Mouse (Mus musculus): ENCODE data around the gene Kdm5b. TPM values are rescaled to one million over a fixed set of nuclear protein-coding genes. Genes with fewer than 3 reads are reported as not detected.
A peak's percentile ranks its signal among the peaks of the same experiment; 100 is the strongest.

Kdm5b gene
- polyA plus RNA-seq, 1 experiment from 2014 or later: 80.8 TPM

DNA sequence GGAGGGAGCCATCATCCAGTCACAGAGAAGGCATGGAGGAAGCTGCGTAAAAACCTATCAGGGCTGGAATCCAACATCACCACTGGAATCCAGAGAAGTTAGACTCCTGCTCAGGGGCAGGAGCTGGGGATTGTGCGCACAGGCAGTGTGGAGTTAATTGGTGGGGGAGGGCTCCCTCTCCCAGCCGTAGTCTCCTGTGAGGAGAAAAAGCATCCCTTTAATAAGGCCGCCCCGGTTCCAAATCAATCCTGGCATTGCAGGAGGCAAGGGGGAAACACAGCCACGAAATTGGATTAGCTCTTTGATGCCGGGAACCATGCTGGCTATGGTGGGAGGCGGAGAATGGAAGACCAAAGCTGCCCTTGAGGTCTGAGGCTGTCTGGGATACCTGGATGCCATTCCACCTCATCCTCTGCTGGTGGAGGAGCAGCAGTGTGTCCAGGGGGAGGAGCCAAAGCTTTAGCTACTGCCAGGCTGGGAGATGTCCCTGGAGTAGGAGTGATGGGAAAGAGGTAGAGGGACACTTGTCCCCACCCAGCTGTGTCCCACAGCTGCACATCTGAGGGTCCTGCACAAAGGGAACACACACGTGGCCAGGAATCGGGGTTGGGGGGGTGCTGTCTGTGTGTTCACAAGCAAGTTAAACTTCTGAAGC is 93.8 kb downstream of the Kdm5b start:
- H3K4me3 ChIP-seq: no peak overlapping the region
- H3K27me3 ChIP-seq: peaks cover 14% of the 10 kb centered on the region
- no peak overlapping the region for H3K27ac ChIP-seq
- H3K4me2 ChIP-seq: no peak overlapping the region
- WGBS: 17% methylated on average over 10 of the region's 10 CpGs
- peaks cover 27% of the 10 kb centered on the region for H3K4me1 ChIP-seq
- no peak for ATAC-seq (ENCODE audit: insufficient number of reproducible peaks, low FRiP score, low TSS enrichment, low read depth)
- no peaks in the 10 kb centered on the region for H3K9me3 ChIP-seq
- H3K36me3 ChIP-seq: no peaks in the 10 kb centered on the region
- H3K9ac ChIP-seq: no peak overlapping the region

DNA sequence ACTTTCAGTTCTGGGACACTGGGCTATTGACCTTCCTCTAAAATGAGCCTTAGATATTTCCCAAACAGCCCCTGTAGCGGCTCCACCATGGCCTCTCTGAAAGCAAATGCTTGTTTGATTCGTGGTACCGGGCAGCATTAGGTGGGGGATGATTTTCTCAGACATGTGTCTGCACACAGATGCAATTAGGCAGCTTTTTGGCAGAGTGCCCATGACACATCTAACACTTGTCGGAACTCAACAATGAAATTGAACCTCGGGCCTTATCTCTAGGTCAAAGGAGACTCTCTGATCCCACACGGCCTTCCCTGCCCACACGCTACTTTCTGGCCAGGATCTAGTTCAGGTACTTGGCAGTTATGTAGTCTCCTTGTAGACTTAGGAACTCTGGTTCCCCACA is 98.9 kb downstream of the Kdm5b start:
- Histone ChIP-seq H3K9me3 (no peaks in the 10 kb centered on the region), H3K4me1 (no peaks in the 10 kb centered on the region), H3K27ac (no peak overlapping the region), H3K4me3 (no peak overlapping the region), H3K36me3 (no peaks in the 10 kb centered on the region), H3K27me3 (peaks cover 4% of the 10 kb centered on the region), H3K9ac (no peak overlapping the region), H3K4me2 (no peak overlapping the region)
- 61% methylated on average over 7 of the region's 7 CpGs for WGBS
- ATAC-seq (ENCODE audit: insufficient number of reproducible peaks, low FRiP score, low TSS enrichment, low read depth): no peak

DNA sequence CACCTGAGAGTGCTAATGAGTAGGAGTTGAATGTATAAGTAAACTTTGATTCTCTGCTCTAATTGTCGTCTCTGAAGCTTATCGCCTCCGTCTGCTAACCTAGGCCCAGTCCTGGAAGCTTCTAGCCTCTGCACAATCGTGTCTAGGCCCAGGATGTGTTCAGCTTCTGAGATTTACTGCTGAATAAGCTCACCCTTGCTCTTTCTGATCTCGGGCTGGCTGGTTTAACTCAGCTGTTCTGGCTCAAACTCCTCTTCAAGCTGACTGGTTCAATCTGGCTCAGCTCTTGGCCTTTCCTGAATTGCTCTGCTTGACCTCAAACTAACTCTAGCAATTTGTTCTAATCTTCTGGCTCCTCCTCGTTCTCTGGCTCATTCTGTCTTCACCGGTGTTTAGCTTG is 100.2 kb downstream of the Kdm5b start:
- H3K4me2 ChIP-seq: no peak overlapping the region
- no peak overlapping the region for H3K27ac ChIP-seq
- H3K4me3 ChIP-seq: no peak overlapping the region
- no peak overlapping the region for H3K9ac ChIP-seq
- H3K9me3 ChIP-seq: no peaks in the 10 kb centered on the region
- 46% methylated on average over 7 of the region's 7 CpGs for WGBS
- no peak for ATAC-seq (ENCODE audit: insufficient number of reproducible peaks, low FRiP score, low TSS enrichment, low read depth)
- no peaks in the 10 kb centered on the region for H3K27me3 ChIP-seq
- no peaks in the 10 kb centered on the region for H3K4me1 ChIP-seq
- no peaks in the 10 kb centered on the region for H3K36me3 ChIP-seq

DNA sequence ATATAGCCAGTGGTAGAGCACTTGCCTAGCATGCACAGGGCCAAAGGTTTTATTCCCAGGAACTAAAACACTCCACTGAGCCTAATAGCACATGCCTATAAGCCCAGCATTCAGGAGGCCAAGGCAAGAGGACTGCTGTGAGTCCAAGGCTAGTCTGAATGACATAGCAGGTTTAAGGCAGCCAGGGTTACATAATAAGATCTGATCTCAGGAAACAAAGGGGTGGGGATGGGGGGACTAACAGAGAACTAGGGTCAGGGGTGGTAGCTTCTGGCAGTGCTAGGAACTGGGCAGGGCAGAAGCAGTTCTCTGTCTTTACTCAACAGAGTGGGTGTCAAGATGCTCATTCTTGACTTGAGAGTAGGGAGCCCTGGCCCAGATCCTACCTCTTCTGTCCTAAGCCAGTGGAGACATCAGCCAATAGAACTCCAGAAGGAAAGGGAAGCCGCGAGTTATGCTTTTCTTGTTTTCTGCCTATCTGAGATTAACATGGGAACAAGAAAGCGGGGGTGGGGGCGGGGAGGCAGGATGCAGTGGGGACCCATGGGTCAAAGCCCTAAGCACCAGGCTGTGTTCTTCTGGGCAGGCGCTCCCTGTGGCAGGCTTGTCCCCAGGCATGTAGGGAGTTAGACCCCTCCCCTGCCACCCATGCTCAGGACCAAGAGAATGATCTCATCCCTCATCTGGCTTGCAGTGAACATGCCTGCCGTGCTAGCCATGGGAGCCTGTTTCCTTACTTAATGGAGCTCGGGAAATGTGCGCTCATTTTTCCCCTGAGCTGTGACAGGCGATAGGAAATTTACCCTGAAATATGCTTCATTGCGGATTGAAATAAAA is 111.5 kb downstream of the Kdm5b start:
- Histone ChIP-seq H3K27me3 (no peaks in the 10 kb centered on the region), H3K36me3 (no peaks in the 10 kb centered on the region), H3K9me3 (no peaks in the 10 kb centered on the region), H3K4me1 (no peaks in the 10 kb centered on the region), H3K4me2 (no peak overlapping the region), H3K27ac (no peak overlapping the region), H3K4me3 (no peak overlapping the region), H3K9ac (no peak overlapping the region)
- no peak for ATAC-seq (ENCODE audit: insufficient number of reproducible peaks, low FRiP score, low TSS enrichment, low read depth)
- WGBS: 76% methylated on average over 10 of the region's 10 CpGs

DNA sequence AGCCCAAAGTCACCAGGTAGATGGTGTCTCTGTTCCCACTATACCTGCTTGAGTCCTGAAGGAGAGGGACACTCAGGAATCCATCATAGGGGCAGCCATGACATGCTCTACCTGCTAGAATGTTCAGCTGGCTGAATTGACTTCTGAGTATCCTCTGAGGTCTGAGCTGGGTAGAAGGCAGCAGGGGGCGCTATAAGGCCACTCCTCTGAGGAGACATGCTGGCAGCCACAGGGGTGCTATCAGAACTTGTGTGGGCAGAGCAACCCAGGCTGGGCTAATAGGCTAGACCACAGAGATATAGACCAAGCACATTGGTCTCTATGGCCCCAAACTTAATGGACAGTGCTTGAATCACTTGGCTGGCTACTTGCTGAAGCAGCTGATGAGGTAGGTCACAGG is 114.3 kb downstream of the Kdm5b start:
- Histone ChIP-seq H3K4me1 (no peaks in the 10 kb centered on the region), H3K27ac (no peak overlapping the region)
- 10% methylated on average over 1 of the region's 1 CpGs for WGBS

DNA sequence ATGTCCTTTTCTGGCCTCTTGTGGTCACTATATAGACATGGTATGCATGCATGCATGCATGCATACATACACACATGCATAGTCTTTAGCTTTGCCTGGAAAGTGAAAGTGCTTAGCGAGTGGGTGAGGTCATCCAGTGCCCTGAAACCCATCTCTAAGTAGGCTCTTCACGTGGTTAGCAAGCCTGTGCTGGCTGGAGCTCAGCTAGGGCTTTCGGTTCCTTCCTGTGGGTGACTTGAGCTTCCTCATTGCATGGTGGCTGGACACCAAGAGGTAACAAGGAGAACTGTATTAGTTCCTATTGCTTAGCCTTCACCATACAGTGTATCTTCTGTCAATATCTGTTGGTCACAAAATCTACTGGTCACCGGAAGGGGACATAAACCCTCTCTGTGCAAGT is 119.5 kb downstream of the Kdm5b start:
- H3K36me3 ChIP-seq: no peaks in the 10 kb centered on the region
- WGBS: 70% methylated on average over 4 of the region's 4 CpGs
- no peaks in the 10 kb centered on the region; the same call in 1 of the 2 replicates for H3K27me3 ChIP-seq
- peaks cover 9% of the 10 kb centered on the region; the same call in 1 of the 2 replicates for H3K4me1 ChIP-seq
- no peak overlapping the region for H3K9ac ChIP-seq
- H3K4me3 ChIP-seq: no peak overlapping the region
- no peaks in the 10 kb centered on the region for H3K9me3 ChIP-seq
- H3K27ac ChIP-seq: no peak overlapping the region
- ATAC-seq (ENCODE audit: insufficient number of reproducible peaks, low FRiP score, low TSS enrichment, low read depth): no peak
- H3K4me2 ChIP-seq: no peak overlapping the region

More for the DNA sequence above, 114.3 kb downstream of the Kdm5b start:
- H3K9me3 ChIP-seq: no peaks in the 10 kb centered on the region
- no peak overlapping the region for H3K9ac ChIP-seq
- no peak overlapping the region for H3K4me3 ChIP-seq
- no peaks in the 10 kb centered on the region for H3K27me3 ChIP-seq
- H3K36me3 ChIP-seq: no peaks in the 10 kb centered on the region
- no peak overlapping the region for H3K4me2 ChIP-seq
- no peak for ATAC-seq (ENCODE audit: insufficient number of reproducible peaks, low FRiP score, low TSS enrichment, low read depth)

DNA sequence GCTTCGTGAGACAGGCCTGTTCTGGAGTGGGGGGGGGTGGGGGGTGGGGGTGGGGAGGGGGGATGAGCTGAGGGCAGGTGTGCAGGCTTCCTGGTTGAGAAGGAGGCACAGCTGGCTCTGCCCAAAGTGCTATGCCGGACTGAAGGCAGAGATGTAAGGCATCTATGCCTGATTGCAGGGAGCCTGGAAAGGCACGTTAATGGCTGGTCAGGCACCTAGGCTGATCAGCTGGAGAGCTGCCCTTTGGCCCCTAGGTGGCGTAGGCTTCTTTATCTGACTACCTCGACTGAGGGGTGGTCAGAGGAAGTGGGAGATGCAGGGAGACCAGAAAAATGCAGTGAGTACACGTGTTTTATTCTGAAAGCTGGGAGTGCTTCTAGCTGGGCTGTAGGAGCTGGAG is 120.6 kb downstream of the Kdm5b start:
- Histone ChIP-seq H3K27me3 (no peaks in the 10 kb centered on the region; the same call in 1 of the 2 replicates), H3K4me3 (no peak overlapping the region), H3K27ac (no peak overlapping the region), H3K9me3 (no peaks in the 10 kb centered on the region), H3K9ac (no peak overlapping the region), H3K4me2 (no peak overlapping the region), H3K36me3 (no peaks in the 10 kb centered on the region), H3K4me1 (peaks cover 9% of the 10 kb centered on the region; the same call in 1 of the 2 replicates)
- no peak for ATAC-seq (ENCODE audit: insufficient number of reproducible peaks, low FRiP score, low TSS enrichment, low read depth)
- 14% methylated on average over 6 of the region's 6 CpGs for WGBS

DNA sequence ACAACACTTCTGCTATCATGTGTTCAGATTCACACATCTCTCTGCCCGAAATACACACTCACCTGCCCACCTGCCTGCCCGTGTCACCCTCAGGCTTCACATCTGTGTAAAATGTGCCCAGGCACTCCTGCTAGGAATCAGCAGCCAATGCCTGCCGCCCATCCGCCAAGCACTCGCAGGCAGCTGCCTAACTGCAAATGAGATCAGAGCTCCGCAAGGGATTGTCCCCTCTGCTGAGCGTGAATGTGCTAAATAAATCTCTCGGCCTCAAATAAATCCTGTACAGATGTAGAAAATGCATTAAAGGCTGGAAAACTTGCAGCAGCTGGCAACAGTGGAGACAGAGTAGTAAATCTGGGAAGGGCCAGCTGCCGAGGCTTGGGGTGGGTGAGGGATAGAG is 122.5 kb downstream of the Kdm5b start:
- Histone ChIP-seq H3K27me3 (no peaks in the 10 kb centered on the region; the same call in 1 of the 2 replicates), H3K36me3 (no peaks in the 10 kb centered on the region), H3K4me3 (no peak overlapping the region), H3K27ac (no peak overlapping the region), H3K9ac (0 out of 2 replicates have a peak overlapping the region, but pooled peaks have one; percentile 17), H3K4me2 (no peak overlapping the region), H3K4me1 (peaks cover 9% of the 10 kb centered on the region; the same call in 1 of the 2 replicates), H3K9me3 (no peaks in the 10 kb centered on the region)
- 26% methylated on average over 9 of the region's 9 CpGs for WGBS
- no peak for ATAC-seq (ENCODE audit: insufficient number of reproducible peaks, low FRiP score, low TSS enrichment, low read depth)

Other genes with a start within 250 kb of the Kdm5b start
- 7.5 and 11.1 TPM in 2 replicates for gene Ppfia4, start 227.2 kb upstream of the Kdm5b start, polyA plus RNA-seq (2015; fragmentation: Nextera tagmentation; extraction: Ambion mirVana)
- gene Tmem183a, start 198.2 kb upstream of the Kdm5b start, polyA plus RNA-seq (2015; fragmentation: Nextera tagmentation; extraction: Ambion mirVana): 80.2 and 80.3 TPM in 2 replicates
- gene 4933406M09Rik, start 174.2 kb upstream of the Kdm5b start, polyA plus RNA-seq (2015; fragmentation: Nextera tagmentation; extraction: Ambion mirVana): not detected in 2 replicates
- gene Cyb5r1, start 154.6 kb upstream of the Kdm5b start, polyA plus RNA-seq (2015; fragmentation: Nextera tagmentation; extraction: Ambion mirVana): 38.8 and 44.2 TPM in 2 replicates
- gene Adipor1, start 144.8 kb upstream of the Kdm5b start, polyA plus RNA-seq (2015; fragmentation: Nextera tagmentation; extraction: Ambion mirVana): 102 and 109 TPM in 2 replicates
- gene Klhl12, start 104.6 kb upstream of the Kdm5b start, polyA plus RNA-seq (2015; fragmentation: Nextera tagmentation; extraction: Ambion mirVana): 22.1 and 25.9 TPM in 2 replicates
- 43.6 and 47.8 TPM in 2 replicates for gene Rabif, start 65.5 kb upstream of the Kdm5b start, polyA plus RNA-seq (2015; fragmentation: Nextera tagmentation; extraction: Ambion mirVana)
- gene Mgat4e, start 10.5 kb upstream of the Kdm5b start, polyA plus RNA-seq (2015; fragmentation: Nextera tagmentation; extraction: Ambion mirVana): 0.10 TPM in 1 of 2 replicates, not detected in the other
- 0.98 and 1.3 TPM in 2 replicates for gene Syt2, start 86.5 kb downstream of the Kdm5b start, polyA plus RNA-seq (2015; fragmentation: Nextera tagmentation; extraction: Ambion mirVana)